8 mouse cellular contexts compared by ENCODE assay signal in the genomic region with DNA sequence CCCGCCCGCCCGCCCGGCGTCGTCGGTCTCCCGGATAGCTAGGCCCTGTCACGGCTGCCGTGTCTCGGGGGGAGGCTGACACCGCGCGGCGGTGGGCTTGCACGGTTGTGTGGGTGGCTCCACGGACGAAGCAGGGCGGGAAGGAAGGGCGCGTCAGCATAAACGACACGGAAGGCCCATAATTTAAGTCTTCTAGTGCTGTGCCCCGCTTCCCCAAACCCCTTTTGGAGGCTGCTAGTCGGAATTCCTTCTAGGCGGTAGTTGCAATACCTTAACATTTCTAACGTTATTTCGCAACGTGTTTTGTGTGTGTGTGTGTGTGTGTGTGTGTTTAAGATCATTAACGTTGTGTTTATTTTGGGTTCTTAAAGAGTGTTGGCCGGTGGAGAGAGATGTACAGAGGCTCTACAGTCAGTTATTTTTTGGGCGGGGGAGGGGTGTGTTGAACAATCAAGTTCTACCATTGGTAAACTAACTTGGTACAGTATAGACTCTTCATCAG. TPM values are rescaled to one million over a fixed set of nuclear protein-coding genes. Genes with fewer than 3 reads are reported as not detected.
DNase-seq lines count a peak whose midpoint lies in the region; ATAC-seq and TF ChIP-seq lines count a peak whose summit lies in the region.

No protein-coding gene starts in this region.

- H3K4me3 ChIP-seq in hindbrain, embryonic 10.5 days, result peak overlapping the region; percentile 99
- peak overlapping the region; percentile 98 for H3K4me3 ChIP-seq in lung, postnatal 0 days (ENCODE audit: low read depth, low read length)

- TF ChIP-seq CTCF in lung, postnatal 0 days (IDR thresholded peaks at IDR 0.05), result no peak

- no peaks in the 10 kb centered on the region for H3K27me3 ChIP-seq in hindbrain, embryonic 10.5 days (ENCODE audit: insufficient read depth, poor library complexity, severe bottlenecking)
- H3K27me3 ChIP-seq in lung, postnatal 0 days (replicated peaks; ENCODE audit: insufficient read depth, low read length), result no peaks in the 10 kb centered on the region
- no peaks in the 10 kb centered on the region for H3K27me3 ChIP-seq in splenic B cell, adult 2 months (ENCODE audit: control insufficient read depth, insufficient read depth, low read length, poor library complexity, severe bottlenecking)

- H3K36me3 ChIP-seq in hindbrain, embryonic 10.5 days, result peaks cover 5% of the 10 kb centered on the region
- no peaks in the 10 kb centered on the region for H3K36me3 ChIP-seq in lung, postnatal 0 days (ENCODE audit: insufficient read depth, low read length)
- peaks cover 2% of the 10 kb centered on the region; the same call in 1 of the 2 replicates for H3K36me3 ChIP-seq in splenic B cell, adult 2 months (ENCODE audit: control insufficient read depth, insufficient read depth, low read length, poor library complexity, severe bottlenecking)

- peak overlapping the region; percentile 96 for H3K27ac ChIP-seq in hindbrain, embryonic 10.5 days
- H3K27ac ChIP-seq in lung, postnatal 0 days (ENCODE audit: low read length), result peak overlapping the region; percentile 99

- H3K9me3 ChIP-seq in hindbrain, embryonic 10.5 days, result no peaks in the 10 kb centered on the region
- no peaks in the 10 kb centered on the region for H3K9me3 ChIP-seq in lung, postnatal 0 days (ENCODE audit: low read length)

- H3K9ac ChIP-seq in lung, postnatal 0 days (replicated peaks; ENCODE audit: low read depth), result peak overlapping the region; percentile 89

- H3K4me2 ChIP-seq in lung, postnatal 0 days (replicated peaks; ENCODE audit: low read depth, low read length), result peak overlapping the region; percentile 65

- intact Hi-C loops in gastrocnemius, postnatal 36 days (cut with DNase I), result loop anchor here (5.0 kb wide), 1 partner anchor 85 kb away; no protein-coding TSS in a partner anchor

- DNase-seq in embryo, embryonic 10.5 days (ENCODE audit: low spot score), result peak; percentile 53
- DNase-seq in embryo, embryonic 11 days, result no peak
- DNase-seq in thymus, postnatal 14 days, result peak; percentile 71
- no peak for DNase-seq in thymus, postnatal 36 days
- no peak for DNase-seq in hindbrain, embryonic 10.5 days (ENCODE audit: low spot score)
- peak; percentile 70 for DNase-seq in lung, postnatal 0 days (ENCODE audit: low spot score)
- DNase-seq in splenic B cell, adult 2 months (ENCODE audit: low read depth, low spot score), result peak; percentile 73
- no peak for DNase-seq in gastrocnemius, postnatal 36 days

- peaks cover 14% of the 10 kb centered on the region for H3K4me1 ChIP-seq in hindbrain, embryonic 10.5 days (replicated peaks)
- H3K4me1 ChIP-seq in lung, postnatal 0 days (ENCODE audit: insufficient read depth, low read depth, low read length), result peaks cover 5% of the 10 kb centered on the region; the same call in 1 of the 2 replicates

- ATAC-seq in lung, postnatal 0 days, result no peak

- TF ChIP-seq EP300 in lung, postnatal 0 days (IDR thresholded peaks at IDR 0.05), result no peak

- under 1% methylated on average over 32 of the region's 32 CpGs for WGBS in hindbrain, embryonic 10.5 days
- WGBS in lung, postnatal 0 days, result under 1% methylated on average over 32 of the region's 32 CpGs

RNA-seq across cellular contexts. Expression of gene Ranbp2, which starts 0.6 kb away (rescaled TPM):
- polyA plus RNA-seq in hindbrain, embryonic 10.5 days (2016; fragmentation: Nextera tagmentation; extraction: Ambion mirVana), result 17.7 and 27.6 TPM in 2 replicates
- polyA plus RNA-seq in lung, postnatal 0 days (2015; fragmentation: Nextera tagmentation; extraction: Ambion mirVana), result 12.6 and 15.3 TPM in 2 replicates
- total RNA-seq in gastrocnemius, postnatal 36 days (2021), result 10 to 100 TPM; 36.3 to 41.8 TPM

RNA-seq across cellular contexts. Expression of gene Ccdc138, which starts 50.4 kb away (rescaled TPM):
- polyA plus RNA-seq in hindbrain, embryonic 10.5 days (2016; fragmentation: Nextera tagmentation; extraction: Ambion mirVana), result 12.6 and 14.4 TPM in 2 replicates
- polyA plus RNA-seq in lung, postnatal 0 days (2015; fragmentation: Nextera tagmentation; extraction: Ambion mirVana), result 3.0 and 4.2 TPM in 2 replicates
- under 1 TPM; 0.37 to 0.41 TPM for total RNA-seq in gastrocnemius, postnatal 36 days (2021)

Comparison
In these comparisons a context has a peak if more than half of its experiments do, and no peak if none do; other contexts are left out.
1. DNase-seq: peak in embryo, embryonic 10.5 days (single experiment), thymus, postnatal 14 days (single experiment), lung, postnatal 0 days (single experiment) and splenic B cell, adult 2 months (single experiment); none in embryo, embryonic 11 days (single experiment), thymus, postnatal 36 days (0 of 2), hindbrain, embryonic 10.5 days (single experiment) and gastrocnemius, postnatal 36 days (0 of 2).